Mouse (Mus musculus): ENCODE measurements around the gene B4galt4. TPM values are rescaled to one million over a fixed set of nuclear protein-coding genes. Genes with fewer than 3 reads are reported as not detected.
"Not testable (repeated sequence)": the region's sequence is repeated elsewhere in the genome, so short reads cannot be mapped to it uniquely, and the experiment has no call there.

B4galt4 gene
- polyA plus RNA-seq, 1 experiment, result 19.3 TPM

GRCm38 (mm10) chr16:38780960-38781572 is 39.0 kb downstream of the B4galt4 start:
- no peaks in the 10 kb centered on the region for H3K4me1 ChIP-seq (ENCODE audit: control insufficient read depth, insufficient read depth, low read length)
- H3K27ac ChIP-seq (ENCODE audit: insufficient read depth, low read length), result no peak overlapping the region
- no peak overlapping the region for H3K4me3 ChIP-seq (ENCODE audit: insufficient read depth, low read length)
- TF ChIP-seq CTCF (IDR thresholded peaks at IDR 0.05; ENCODE audit: extremely low read depth, insufficient read depth, low read length), result no peak
- TF ChIP-seq POLR2A (IDR thresholded peaks at IDR 0.05; ENCODE audit: extremely low read depth, insufficient read depth, low read length), result no peak

DNA sequence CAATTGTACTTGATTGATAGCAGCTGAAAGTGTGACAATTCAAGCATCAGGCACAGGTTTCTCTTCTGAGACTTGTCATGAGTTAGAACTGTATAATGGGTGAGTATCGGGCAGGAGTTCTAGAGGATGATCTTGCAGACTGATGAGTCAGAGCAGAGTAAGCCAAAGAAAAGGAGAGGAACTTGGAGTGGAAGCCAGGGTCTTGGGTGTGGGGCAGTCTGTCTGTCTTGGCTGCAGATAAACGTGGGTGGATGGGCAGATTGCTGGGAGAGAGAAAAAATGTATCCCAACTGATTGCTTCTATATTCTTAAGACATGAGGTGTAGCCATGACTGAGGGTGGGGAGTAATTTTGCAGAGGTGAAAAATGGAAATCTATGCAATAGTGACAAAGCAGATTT is 39.9 kb downstream of the B4galt4 start:
- H3K27ac ChIP-seq (ENCODE audit: insufficient read depth, low read length), result no peak overlapping the region
- H3K4me3 ChIP-seq (ENCODE audit: insufficient read depth, low read length), result no peak overlapping the region
- H3K4me1 ChIP-seq (ENCODE audit: control insufficient read depth, insufficient read depth, low read length), result no peaks in the 10 kb centered on the region
- no peak for TF ChIP-seq POLR2A (IDR thresholded peaks at IDR 0.05; ENCODE audit: extremely low read depth, insufficient read depth, low read length)
- no peak for TF ChIP-seq CTCF (IDR thresholded peaks at IDR 0.05; ENCODE audit: extremely low read depth, insufficient read depth, low read length)

DNA sequence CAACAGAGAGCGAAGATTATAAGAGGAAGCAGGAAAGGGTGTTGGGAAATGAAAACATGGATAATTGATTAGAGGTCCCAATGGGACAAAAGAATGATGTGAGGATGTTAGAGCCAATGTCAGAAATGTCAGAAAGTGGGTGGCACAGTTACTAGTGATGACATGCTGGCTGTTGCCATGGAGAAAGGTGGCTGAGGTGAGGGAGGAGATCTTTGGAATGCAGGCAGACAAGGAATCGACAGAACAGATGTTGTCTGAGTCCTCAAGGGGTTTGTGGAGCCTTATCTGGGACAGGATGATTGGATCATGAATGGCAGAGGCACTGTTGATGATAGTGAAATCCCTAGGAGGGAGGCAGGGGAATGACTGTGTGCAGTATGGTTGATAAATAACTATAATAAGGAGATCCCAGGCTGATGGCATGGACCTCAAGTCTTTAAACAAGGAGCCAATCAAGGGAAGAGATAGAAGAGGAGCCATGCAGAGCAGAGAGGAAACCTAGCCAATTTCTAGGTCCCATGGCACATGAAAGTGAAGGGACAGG is 40.5 kb downstream of the B4galt4 start:
- H3K4me1 ChIP-seq (ENCODE audit: control insufficient read depth, insufficient read depth, low read length), result no peaks in the 10 kb centered on the region
- TF ChIP-seq POLR2A (IDR thresholded peaks at IDR 0.05; ENCODE audit: extremely low read depth, insufficient read depth, low read length) (no peak), CTCF (IDR thresholded peaks at IDR 0.05; ENCODE audit: extremely low read depth, insufficient read depth, low read length) (no peak)

DNA sequence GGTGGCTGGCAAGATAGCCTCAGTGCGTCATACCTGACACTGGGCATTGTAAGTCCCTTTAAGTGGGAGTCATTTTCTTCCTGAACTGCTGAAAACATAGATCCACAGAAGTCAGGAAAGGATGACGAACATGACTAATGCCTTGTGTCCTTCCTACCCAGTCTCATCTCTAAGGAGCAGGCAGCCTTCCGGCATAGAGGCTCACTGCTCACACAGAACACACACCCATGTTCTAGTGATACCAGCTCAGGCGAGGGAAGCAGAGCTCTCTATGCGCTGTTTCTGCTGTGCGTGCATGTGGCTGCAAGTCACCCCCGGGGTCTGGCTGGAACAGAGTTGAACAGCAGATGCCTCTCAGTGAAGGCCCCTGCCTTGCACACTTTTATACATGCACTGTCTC is 43.2 kb downstream of the B4galt4 start:
- H3K4me3 ChIP-seq (ENCODE audit: insufficient read depth, low read length), result no peak overlapping the region
- TF ChIP-seq CTCF (IDR thresholded peaks at IDR 0.05; ENCODE audit: extremely low read depth, insufficient read depth, low read length) (no peak), POLR2A (IDR thresholded peaks at IDR 0.05; ENCODE audit: extremely low read depth, insufficient read depth, low read length) (no peak)

More for the DNA sequence above, 40.5 kb downstream of the B4galt4 start:
- no peak overlapping the region for H3K27ac ChIP-seq (ENCODE audit: insufficient read depth, low read length)
- H3K4me3 ChIP-seq (ENCODE audit: insufficient read depth, low read length), result no peak overlapping the region

GRCm38 (mm10) chr16:38789016-38789415 is 47.0 kb downstream of the B4galt4 start:
- Histone ChIP-seq H3K4me1 (ENCODE audit: control insufficient read depth, insufficient read depth, low read length) (no peaks in the 10 kb centered on the region), H3K4me3 (ENCODE audit: insufficient read depth, low read length) (no peak overlapping the region), H3K27ac (ENCODE audit: insufficient read depth, low read length) (no peak overlapping the region)
- TF ChIP-seq POLR2A (IDR thresholded peaks at IDR 0.05; ENCODE audit: extremely low read depth, insufficient read depth, low read length) (no peak), CTCF (IDR thresholded peaks at IDR 0.05; ENCODE audit: extremely low read depth, insufficient read depth, low read length) (no peak)

More for the DNA sequence above, 43.2 kb downstream of the B4galt4 start:
- no peaks in the 10 kb centered on the region for H3K4me1 ChIP-seq (ENCODE audit: control insufficient read depth, insufficient read depth, low read length)
- H3K27ac ChIP-seq (ENCODE audit: insufficient read depth, low read length), result no peak overlapping the region

DNA sequence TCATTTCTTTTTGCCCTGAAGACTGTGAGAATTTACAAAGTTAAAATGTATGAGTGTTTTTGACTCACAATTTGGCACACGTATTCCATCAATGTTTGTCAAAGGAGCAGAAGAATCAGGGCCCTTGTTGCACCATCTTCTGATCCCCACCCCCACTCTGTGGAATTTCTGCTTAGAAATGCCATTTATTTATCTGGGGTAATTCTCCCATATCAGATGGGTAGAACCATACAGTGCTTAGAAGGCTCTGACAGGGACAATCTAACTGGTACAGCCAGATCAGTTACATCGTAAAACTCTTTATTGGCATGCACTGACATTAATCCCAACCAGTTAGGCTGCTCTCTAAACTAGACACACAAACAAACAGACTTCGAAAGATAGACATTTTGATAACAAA is 47.9 kb downstream of the B4galt4 start:
- Histone ChIP-seq H3K4me3 (ENCODE audit: insufficient read depth, low read length) (no peak overlapping the region), H3K4me1 (ENCODE audit: control insufficient read depth, insufficient read depth, low read length) (no peaks in the 10 kb centered on the region), H3K27ac (ENCODE audit: insufficient read depth, low read length) (no peak overlapping the region)
- no peak for TF ChIP-seq CTCF (IDR thresholded peaks at IDR 0.05; ENCODE audit: extremely low read depth, insufficient read depth, low read length)
- no peak for TF ChIP-seq POLR2A (IDR thresholded peaks at IDR 0.05; ENCODE audit: extremely low read depth, insufficient read depth, low read length)

GRCm38 (mm10) chr16:38793120-38793519 is 51.1 kb downstream of the B4galt4 start:
- H3K27ac ChIP-seq (ENCODE audit: insufficient read depth, low read length), result peak overlapping the region; percentile 15; the same call in 1 of the 2 replicates
- TF ChIP-seq CTCF (IDR thresholded peaks at IDR 0.05; ENCODE audit: extremely low read depth, insufficient read depth, low read length) (no peak), POLR2A (IDR thresholded peaks at IDR 0.05; ENCODE audit: extremely low read depth, insufficient read depth, low read length) (no peak)
- H3K4me3 ChIP-seq (ENCODE audit: insufficient read depth, low read length), result no peak overlapping the region
- H3K4me1 ChIP-seq (ENCODE audit: control insufficient read depth, insufficient read depth, low read length), result no peaks in the 10 kb centered on the region

DNA sequence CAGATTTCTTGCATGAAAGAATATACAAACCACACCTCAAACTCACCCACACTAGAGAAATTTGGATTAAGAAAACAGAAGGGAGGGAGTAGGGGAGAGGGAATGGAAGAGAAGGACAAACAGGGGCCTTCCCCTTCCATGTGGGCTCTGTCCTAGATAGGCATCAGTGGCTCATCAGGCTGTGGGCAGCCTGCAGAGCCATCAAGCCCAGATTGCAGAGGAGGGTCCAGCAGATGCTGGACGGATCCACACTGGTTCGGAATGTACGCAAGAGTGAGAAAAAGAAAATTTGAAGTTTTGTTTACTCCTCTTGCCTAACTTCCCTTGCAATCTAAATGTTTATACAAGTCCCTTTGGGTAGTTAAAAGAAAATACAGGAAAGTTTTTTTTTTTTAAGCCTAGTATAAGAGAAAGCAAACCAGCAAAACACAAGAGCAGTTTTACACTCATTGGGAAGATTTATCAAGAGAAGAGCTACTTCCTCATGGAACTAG is 56.9 kb downstream of the B4galt4 start:
- TF ChIP-seq CTCF (IDR thresholded peaks at IDR 0.05; ENCODE audit: extremely low read depth, insufficient read depth, low read length) (no peak), POLR2A (IDR thresholded peaks at IDR 0.05; ENCODE audit: extremely low read depth, insufficient read depth, low read length) (no peak)
- H3K4me1 ChIP-seq (ENCODE audit: control insufficient read depth, insufficient read depth, low read length), result no peaks in the 10 kb centered on the region
- no peak overlapping the region for H3K4me3 ChIP-seq (ENCODE audit: insufficient read depth, low read length)
- no peak overlapping the region for H3K27ac ChIP-seq (ENCODE audit: insufficient read depth, low read length)

- no peak within 1 kb of the TSS for H3K27ac ChIP-seq (ENCODE audit: insufficient read depth, low read length)
Observed at GRCm38 (mm10) chr16:38800091-38800490, 58.0 kb downstream of the B4galt4 start, which contains the start of gene Upk1b. TSS of gene Upk1b (minus strand) at chr16:38800328.

DNA sequence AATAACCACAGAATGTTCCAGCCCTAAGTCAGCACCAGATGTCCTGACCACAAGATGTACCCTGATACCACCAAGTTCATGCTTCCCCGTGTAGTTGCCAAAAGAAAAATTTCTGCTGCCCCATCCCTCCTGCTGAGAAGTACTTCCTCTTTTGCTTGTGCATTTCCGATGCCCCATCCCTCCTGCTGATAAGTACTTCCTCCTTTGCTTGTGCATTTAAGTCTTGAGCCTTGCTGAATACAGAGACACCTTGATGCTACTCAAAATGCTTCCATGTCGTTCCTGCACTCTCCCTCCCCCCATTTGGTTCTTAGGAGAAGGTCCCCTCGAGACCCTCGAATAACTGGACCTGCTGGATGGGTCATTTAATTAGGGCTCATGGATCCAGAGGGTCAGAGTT is 65.7 kb downstream of the B4galt4 start:
- H3K4me3 ChIP-seq (ENCODE audit: insufficient read depth, low read length); H3K4me1 ChIP-seq (ENCODE audit: control insufficient read depth, insufficient read depth, low read length); H3K27ac ChIP-seq (ENCODE audit: insufficient read depth, low read length): not testable (repeated sequence)

More at GRCm38 (mm10) chr16:38800091-38800490, 58.0 kb downstream of the B4galt4 start, which contains the start of gene Upk1b:
- TF ChIP-seq CTCF (IDR thresholded peaks at IDR 0.05; ENCODE audit: extremely low read depth, insufficient read depth, low read length), result no peak
- TF ChIP-seq POLR2A (IDR thresholded peaks at IDR 0.05; ENCODE audit: extremely low read depth, insufficient read depth, low read length), result no peak
- no peak within 1 kb of the TSS for H3K4me3 ChIP-seq (ENCODE audit: insufficient read depth, low read length)
- H3K4me1 ChIP-seq (ENCODE audit: control insufficient read depth, insufficient read depth, low read length), result no peaks in the 10 kb centered on the region

Data from cortical plate, adult 2 months (tissue).